ENCODE assay signal across 8 mouse cellular contexts in genomic region chr1:171064491-171065242, GRCm38 (mm10). TPM values are rescaled to one million over a fixed set of nuclear protein-coding genes. Genes with fewer than 3 reads are reported as not detected.
DNase-seq lines count a peak whose midpoint lies in the region; ATAC-seq lines count a peak whose summit lies in the region.
"Not testable (repeated sequence)": the region's sequence is repeated elsewhere in the genome, so short reads cannot be mapped to it uniquely, and the experiment has no call there.

Gene Fcgr3 (minus strand): TSS chr1:171064935.

- not testable (repeated sequence) for H3K4me1 ChIP-seq in intestine, embryonic 16.5 days (ENCODE audit: control insufficient read depth, insufficient read depth, low read length)

- H3K36me3 ChIP-seq in intestine, embryonic 16.5 days (ENCODE audit: control insufficient read depth, insufficient read depth, low read length): not testable (repeated sequence)

- peak; percentile 91 for DNase-seq in adrenal gland, postnatal 10 days
- peak; percentile 97 for DNase-seq in embryo, embryonic 9.5 days (ENCODE audit: extremely low spot score)
- DNase-seq in gastrocnemius, postnatal 4 days (ENCODE audit: low spot score in 2 of 2): peak; percentile 85 to 90
- peak; percentile 81 to 89 for DNase-seq in left cerebral cortex, postnatal 36 days (ENCODE audit: low spot score in 2 of 2)
- DNase-seq in mesoderm, embryonic 11.5 days (ENCODE audit: low read depth, low spot score): peak; percentile 84
- peak; percentile 85 for DNase-seq in right cerebral cortex, postnatal 25 days
- DNase-seq in urinary bladder, postnatal 36 days (ENCODE audit: low spot score in 2 of 2): peak; percentile 76 to 77

- peak within 1 kb of the TSS; percentile 41 for H3K4me3 ChIP-seq in intestine, embryonic 16.5 days (ENCODE audit: low read length)

- under 1% methylated on average over 40 of the region's 75 CpGs for whole genome bisulfite sequencing in intestine, embryonic 16.5 days

- H3K4me2 ChIP-seq in intestine, embryonic 16.5 days (ENCODE audit: low read depth, low read length): peak within 1 kb of the TSS; percentile 53

- ATAC-seq in intestine, embryonic 16.5 days: peak; percentile 70

- not testable (repeated sequence) for H3K27ac ChIP-seq in intestine, embryonic 16.5 days (ENCODE audit: low read length)

- intact Hi-C loops in left cerebral cortex, postnatal 36 days (cut with DNase I): not testable (repeated sequence)

- 0 out of 2 replicates have a peak within 1 kb of the TSS, but pooled peaks have one; percentile 10 for H3K9ac ChIP-seq in intestine, embryonic 16.5 days (ENCODE audit: low read depth, low read length)

- not testable (repeated sequence) for H3K9me3 ChIP-seq in intestine, embryonic 16.5 days (ENCODE audit: control insufficient read depth, low read length)

- peaks cover 17% of the 10 kb centered on the region for H3K27me3 ChIP-seq in intestine, embryonic 16.5 days (replicated peaks; ENCODE audit: control insufficient read depth, insufficient read depth, low read length)

RNA-seq across cellular contexts. Expression of gene Fcgr3, which starts in this region (rescaled TPM):
- 10 to 100 TPM in 1 of 2 experiments, 1 to 10 TPM in 1; 9.8 to 10.4 TPM for total RNA-seq in adrenal gland, postnatal 10 days (2021)
- total RNA-seq in gastrocnemius, postnatal 4 days (2021): 10 to 100 TPM; 15.7 to 16.8 TPM
- polyA plus RNA-seq in intestine, embryonic 16.5 days (2015; fragmentation: Nextera tagmentation; extraction: Ambion mirVana): 15.3 and 15.9 TPM in 2 replicates
- 10 to 100 TPM in 1 of 2 experiments, 1 to 10 TPM in 1; 9.0 to 13.6 TPM for total RNA-seq in left cerebral cortex, postnatal 36 days (2021)
